ENCODE assay signal across 17 mouse cellular contexts in genomic region chr11:120109558-120110210, GRCm38 (mm10). TPM values are rescaled to one million over a fixed set of nuclear protein-coding genes. Genes with fewer than 3 reads are reported as not detected.
A peak's percentile ranks its signal among the peaks of the same experiment; 100 is the strongest.
DNase-seq lines count a peak whose midpoint lies in the region; ATAC-seq and TF ChIP-seq lines count a peak whose summit lies in the region.
"Had no signal": no experiment of that assay in that cellular context is flagged by ENCODE, and none has a peak within 500 bp of the region (broad histone marks: within the 10 kb centered on the region; RNA-seq: fewer than 3 reads in every experiment).

No protein-coding gene starts in this region.

- no peak for TF ChIP-seq POLR2A in brain, embryonic 14.5 days (IDR thresholded peaks at IDR 0.05; ENCODE audit: borderline replicate concordance, extremely low read depth, insufficient read depth, insufficient read length, poor library complexity, severe bottlenecking)

- H3K27me3 ChIP-seq in intestine, embryonic 16.5 days (replicated peaks; ENCODE audit: control insufficient read depth, insufficient read depth, low read length): no peaks in the 10 kb centered on the region
- no peaks in the 10 kb centered on the region for H3K27me3 ChIP-seq in intestine, embryonic 15.5 days (replicated peaks)
- no peaks in the 10 kb centered on the region for H3K27me3 ChIP-seq in midbrain, embryonic 11.5 days (ENCODE audit: control insufficient read depth, insufficient read depth, low read length)
- H3K27me3 ChIP-seq in midbrain, embryonic 14.5 days (ENCODE audit: control insufficient read depth, insufficient read depth, low read length): no peaks in the 10 kb centered on the region
- H3K27me3 ChIP-seq in neural tube, embryonic 15.5 days (replicated peaks): no peaks in the 10 kb centered on the region
- H3K27me3 ChIP-seq: embryonic facial prominence, embryonic 13.5 days; liver, embryonic 12.5 days had no signal

- DNase-seq in midbrain, embryonic 11.5 days (ENCODE audit: low spot score, missing footprints): peak; percentile 75
- DNase-seq in midbrain, embryonic 14.5 days: no peak
- peak; percentile 14 for DNase-seq in brain, embryonic 14.5 days (ENCODE audit: low read depth)
- DNase-seq in layer of hippocampus, adult 11-12 months (ENCODE audit: low spot score): no peak
- DNase-seq: adrenal gland, postnatal 10 days; cerebellum, postnatal 14 days; gastrocnemius, postnatal 25 days; lung, postnatal 36 days; thymus, adult 2 months had no signal

- peaks cover 12% of the 10 kb centered on the region; the same call in 1 of the 2 replicates for H3K36me3 ChIP-seq in intestine, embryonic 16.5 days (ENCODE audit: control insufficient read depth, insufficient read depth, low read length)
- H3K36me3 ChIP-seq in intestine, embryonic 15.5 days: peaks cover 36% of the 10 kb centered on the region
- H3K36me3 ChIP-seq in midbrain, embryonic 11.5 days (ENCODE audit: control insufficient read depth, insufficient read depth, low read length): no peaks in the 10 kb centered on the region; the same call in 1 of the 2 replicates
- peaks cover 48% of the 10 kb centered on the region for H3K36me3 ChIP-seq in midbrain, embryonic 14.5 days (ENCODE audit: control insufficient read depth, insufficient read depth, low read length)
- peaks cover 49% of the 10 kb centered on the region for H3K36me3 ChIP-seq in neural tube, embryonic 15.5 days

- TF ChIP-seq CTCF in brain, embryonic 14.5 days (IDR thresholded peaks at IDR 0.05; ENCODE audit: borderline replicate concordance, extremely low read depth, insufficient read depth, insufficient read length): no peak

- H3K27ac ChIP-seq in intestine, embryonic 16.5 days (ENCODE audit: low read length): no peak overlapping the region
- H3K27ac ChIP-seq in intestine, embryonic 15.5 days: no peak overlapping the region
- no peak overlapping the region for H3K27ac ChIP-seq in midbrain, embryonic 11.5 days (ENCODE audit: low read depth, low read length)
- no peak overlapping the region for H3K27ac ChIP-seq in midbrain, embryonic 14.5 days (replicated peaks; ENCODE audit: low read depth, low read length)
- peak overlapping the region; percentile 46; the same call in 1 of the 2 replicates for H3K27ac ChIP-seq in neural tube, embryonic 15.5 days (replicated peaks)
- H3K27ac ChIP-seq: embryonic facial prominence, embryonic 13.5 days; liver, embryonic 12.5 days had no signal

- peaks cover 3% of the 10 kb centered on the region; the same call in 1 of the 2 replicates for H3K4me1 ChIP-seq in intestine, embryonic 16.5 days (ENCODE audit: control insufficient read depth, insufficient read depth, low read length)
- no peaks in the 10 kb centered on the region for H3K4me1 ChIP-seq in intestine, embryonic 15.5 days (replicated peaks)
- no peaks in the 10 kb centered on the region for H3K4me1 ChIP-seq in midbrain, embryonic 11.5 days (ENCODE audit: control insufficient read depth, insufficient read depth, low read length)
- H3K4me1 ChIP-seq in midbrain, embryonic 14.5 days (ENCODE audit: control insufficient read depth, insufficient read depth, low read length): no peaks in the 10 kb centered on the region
- H3K4me1 ChIP-seq in neural tube, embryonic 15.5 days: peaks cover 19% of the 10 kb centered on the region
- H3K4me1 ChIP-seq: liver, embryonic 12.5 days had no signal

- H3K4me3 ChIP-seq in intestine, embryonic 16.5 days (ENCODE audit: low read length): no peak overlapping the region
- H3K4me3 ChIP-seq in intestine, embryonic 15.5 days (replicated peaks): no peak overlapping the region
- H3K4me3 ChIP-seq in midbrain, embryonic 11.5 days (ENCODE audit: low read depth, low read length): no peak overlapping the region
- H3K4me3 ChIP-seq in midbrain, embryonic 14.5 days (replicated peaks; ENCODE audit: low read depth, low read length): no peak overlapping the region
- H3K4me3 ChIP-seq in neural tube, embryonic 15.5 days (replicated peaks): no peak overlapping the region
- H3K4me3 ChIP-seq: embryonic facial prominence, embryonic 13.5 days; liver, embryonic 12.5 days had no signal

- no peak overlapping the region for H3K4me2 ChIP-seq in intestine, embryonic 16.5 days (ENCODE audit: low read depth, low read length)
- no peak overlapping the region for H3K4me2 ChIP-seq in intestine, embryonic 15.5 days (replicated peaks)
- no peak overlapping the region for H3K4me2 ChIP-seq in midbrain, embryonic 11.5 days
- no peak overlapping the region for H3K4me2 ChIP-seq in midbrain, embryonic 14.5 days (ENCODE audit: low read length)
- H3K4me2 ChIP-seq in neural tube, embryonic 15.5 days: no peak overlapping the region
- H3K4me2 ChIP-seq: embryonic facial prominence, embryonic 13.5 days; liver, embryonic 12.5 days; lung, embryonic 14.5 days had no signal

- H3K9me3 ChIP-seq in intestine, embryonic 16.5 days (ENCODE audit: control insufficient read depth, low read length): no peaks in the 10 kb centered on the region
- H3K9me3 ChIP-seq in intestine, embryonic 15.5 days: no peaks in the 10 kb centered on the region
- H3K9me3 ChIP-seq in midbrain, embryonic 11.5 days (ENCODE audit: control insufficient read depth, low read length): no peaks in the 10 kb centered on the region
- no peaks in the 10 kb centered on the region for H3K9me3 ChIP-seq in midbrain, embryonic 14.5 days (ENCODE audit: control insufficient read depth, low read length)
- H3K9me3 ChIP-seq in neural tube, embryonic 15.5 days (replicated peaks): no peaks in the 10 kb centered on the region
- H3K9me3 ChIP-seq: embryonic facial prominence, embryonic 13.5 days; liver, embryonic 12.5 days had no signal

- H3K9ac ChIP-seq in intestine, embryonic 16.5 days (ENCODE audit: low read depth, low read length): no peak overlapping the region
- no peak overlapping the region for H3K9ac ChIP-seq in intestine, embryonic 15.5 days
- no peak overlapping the region for H3K9ac ChIP-seq in midbrain, embryonic 11.5 days (ENCODE audit: low read length)
- no peak overlapping the region for H3K9ac ChIP-seq in midbrain, embryonic 14.5 days (replicated peaks; ENCODE audit: low read length)
- H3K9ac ChIP-seq in neural tube, embryonic 15.5 days (replicated peaks): no peak overlapping the region
- H3K9ac ChIP-seq: liver, embryonic 12.5 days; lung, embryonic 14.5 days had no signal

- ATAC-seq in intestine, embryonic 16.5 days: peak; percentile 9; the same call in 1 of the 2 replicates
- ATAC-seq in intestine, embryonic 15.5 days: no peak
- ATAC-seq in midbrain, embryonic 11.5 days (ENCODE audit: low FRiP score): no peak
- ATAC-seq in midbrain, embryonic 14.5 days (ENCODE audit: low FRiP score, low TSS enrichment): no peak
- peak; percentile 61 for ATAC-seq in neural tube, embryonic 15.5 days (ENCODE audit: low FRiP score)
- ATAC-seq: forebrain, embryonic 16.5 days; intestine, postnatal 0 days; liver, embryonic 12.5 days had no signal

- 68% methylated on average over 14 of the region's 14 CpGs for WGBS in intestine, embryonic 16.5 days
- WGBS in intestine, embryonic 15.5 days: 78% methylated on average over 14 of the region's 14 CpGs
- 71% methylated on average over 14 of the region's 14 CpGs for WGBS in midbrain, embryonic 11.5 days
- WGBS in midbrain, embryonic 14.5 days: 68% methylated on average over 14 of the region's 14 CpGs
- 62% methylated on average over 14 of the region's 14 CpGs for WGBS in neural tube, embryonic 15.5 days

RNA-seq across cellular contexts. Expression of gene Ndufaf8, which starts 11.0 kb away (rescaled TPM):
- 113 and 119 TPM in 2 replicates for polyA plus RNA-seq in intestine, embryonic 16.5 days (2015; fragmentation: Nextera tagmentation; extraction: Ambion mirVana)
- 90.8 and 109 TPM in 2 replicates for polyA plus RNA-seq in intestine, embryonic 15.5 days (2015; fragmentation: Nextera tagmentation; extraction: Ambion mirVana)
- 58.4 and 61.3 TPM in 2 replicates for polyA plus RNA-seq in midbrain, embryonic 11.5 days (2014; fragmentation: Nextera tagmentation; extraction: Ambion mirVana)
- polyA plus RNA-seq in midbrain, embryonic 14.5 days (2014; fragmentation: Nextera tagmentation; extraction: Ambion mirVana): 61.2 and 61.3 TPM in 2 replicates
- polyA plus RNA-seq in brain, embryonic 14.5 days (2012; rRNA removed): 28.0 and 39.0 TPM in 2 replicates
- 49.4 and 64.3 TPM in 2 replicates for polyA plus RNA-seq in neural tube, embryonic 15.5 days (2015; fragmentation: Nextera tagmentation; extraction: Ambion mirVana)

RNA-seq across cellular contexts. Expression of gene Tepsin, which starts 11.2 kb away (rescaled TPM):
- polyA plus RNA-seq in intestine, embryonic 16.5 days (2015; fragmentation: Nextera tagmentation; extraction: Ambion mirVana): 21.1 and 22.5 TPM in 2 replicates
- 15.4 and 17.7 TPM in 2 replicates for polyA plus RNA-seq in intestine, embryonic 15.5 days (2015; fragmentation: Nextera tagmentation; extraction: Ambion mirVana)
- polyA plus RNA-seq in midbrain, embryonic 11.5 days (2014; fragmentation: Nextera tagmentation; extraction: Ambion mirVana): 12.3 and 14.2 TPM in 2 replicates
- 15.9 and 18.0 TPM in 2 replicates for polyA plus RNA-seq in midbrain, embryonic 14.5 days (2014; fragmentation: Nextera tagmentation; extraction: Ambion mirVana)
- polyA plus RNA-seq in brain, embryonic 14.5 days (2012; rRNA removed): 47.4 and 59.4 TPM in 2 replicates
- polyA plus RNA-seq in neural tube, embryonic 15.5 days (2015; fragmentation: Nextera tagmentation; extraction: Ambion mirVana): 22.3 and 23.9 TPM in 2 replicates

RNA-seq across cellular contexts. Expression of gene Cep131, which starts 23.1 kb away (rescaled TPM):
- polyA plus RNA-seq in intestine, embryonic 16.5 days (2015; fragmentation: Nextera tagmentation; extraction: Ambion mirVana): 12.0 and 12.2 TPM in 2 replicates
- 14.2 and 19.7 TPM in 2 replicates for polyA plus RNA-seq in intestine, embryonic 15.5 days (2015; fragmentation: Nextera tagmentation; extraction: Ambion mirVana)
- polyA plus RNA-seq in midbrain, embryonic 11.5 days (2014; fragmentation: Nextera tagmentation; extraction: Ambion mirVana): 24.9 and 28.9 TPM in 2 replicates
- 27.6 and 31.9 TPM in 2 replicates for polyA plus RNA-seq in midbrain, embryonic 14.5 days (2014; fragmentation: Nextera tagmentation; extraction: Ambion mirVana)
- polyA plus RNA-seq in brain, embryonic 14.5 days (2012; rRNA removed): 34.7 and 43.3 TPM in 2 replicates
- 26.0 and 27.2 TPM in 2 replicates for polyA plus RNA-seq in neural tube, embryonic 15.5 days (2015; fragmentation: Nextera tagmentation; extraction: Ambion mirVana)

RNA-seq across cellular contexts. Expression of gene Slc38a10, which starts 41.5 kb away (rescaled TPM):
- polyA plus RNA-seq in intestine, embryonic 16.5 days (2015; fragmentation: Nextera tagmentation; extraction: Ambion mirVana): 84.6 and 91.4 TPM in 2 replicates
- 81.8 and 88.2 TPM in 2 replicates for polyA plus RNA-seq in intestine, embryonic 15.5 days (2015; fragmentation: Nextera tagmentation; extraction: Ambion mirVana)
- polyA plus RNA-seq in midbrain, embryonic 11.5 days (2014; fragmentation: Nextera tagmentation; extraction: Ambion mirVana): 46.3 and 53.3 TPM in 2 replicates
- polyA plus RNA-seq in midbrain, embryonic 14.5 days (2014; fragmentation: Nextera tagmentation; extraction: Ambion mirVana): 88.3 and 119 TPM in 2 replicates
- polyA plus RNA-seq in brain, embryonic 14.5 days (2012; rRNA removed): 122 and 134 TPM in 2 replicates
- 107 and 112 TPM in 2 replicates for polyA plus RNA-seq in neural tube, embryonic 15.5 days (2015; fragmentation: Nextera tagmentation; extraction: Ambion mirVana)

Comparison
In these comparisons a context has a peak if more than half of its experiments do, and no peak if none do; other contexts are left out.
1. ATAC-seq: peak in intestine, embryonic 16.5 days (single experiment) and neural tube, embryonic 15.5 days (single experiment); none in intestine, embryonic 15.5 days (single experiment), midbrain, embryonic 11.5 days (single experiment) and midbrain, embryonic 14.5 days (single experiment).
2. DNase-seq: peak in midbrain, embryonic 11.5 days (single experiment) and brain, embryonic 14.5 days (single experiment); none in midbrain, embryonic 14.5 days (single experiment) and layer of hippocampus, adult 11-12 months (single experiment).